Mouse (Mus musculus): ENCODE data around the gene Hyal1.
A peak's percentile ranks its signal among the peaks of the same experiment; 100 is the strongest.
"Not testable (repeated sequence)": the region's sequence is repeated elsewhere in the genome, so short reads cannot be mapped to it uniquely, and the experiment has no call there.

DNA sequence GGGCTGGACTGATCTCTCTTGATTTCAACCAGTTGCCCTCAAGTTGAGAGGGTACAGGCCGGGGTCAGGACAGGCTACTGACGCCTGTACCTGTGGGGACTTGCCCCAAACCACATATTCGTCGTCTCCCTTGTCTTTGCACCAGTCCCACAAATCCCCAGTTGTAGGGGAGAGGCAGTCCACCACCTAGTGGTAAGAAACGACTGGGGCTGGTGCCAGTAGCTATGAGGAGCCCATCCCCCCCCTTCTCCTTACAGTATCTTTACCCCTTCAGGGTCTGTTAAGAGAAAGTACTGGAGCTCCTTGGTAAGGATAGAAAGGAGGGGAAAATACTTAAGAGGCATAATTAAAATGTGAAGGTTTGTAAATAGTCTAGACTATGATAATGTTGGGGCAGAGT is 11.2 kb upstream of the Hyal1 start:
- TF ChIP-seq CTCF (IDR thresholded peaks at IDR 0.05; ENCODE audit: low read depth): peak; percentile 34
- not testable (repeated sequence) for TF ChIP-seq EP300 (IDR thresholded peaks at IDR 0.05; ENCODE audit: low read depth)

All from heart, postnatal 0 days (tissue).